In the genomic region with DNA sequence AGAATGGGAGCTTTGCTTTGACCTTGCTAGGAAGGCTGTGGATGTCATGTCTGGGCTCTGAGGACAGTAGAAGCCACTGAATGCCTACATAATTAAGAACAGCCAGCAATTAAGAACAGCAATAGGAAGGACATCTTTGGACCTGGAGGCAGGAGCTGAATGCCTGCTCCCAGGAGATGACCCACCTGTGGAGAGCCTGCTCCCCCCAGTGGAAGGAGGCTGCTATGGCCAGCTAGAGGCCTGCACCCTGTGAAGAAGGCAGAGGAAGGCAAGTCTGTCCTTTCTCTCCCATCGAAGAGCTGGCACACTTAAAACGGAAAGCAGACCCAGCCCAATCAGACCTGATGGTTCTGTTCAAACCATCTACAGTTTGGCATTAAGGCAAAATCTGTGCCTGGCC, we compare ENCODE assay signal across 8 mouse cellular contexts.
DNase-seq lines count a peak whose midpoint lies in the region; ATAC-seq and TF ChIP-seq lines count a peak whose summit lies in the region.

No protein-coding gene starts in this region.

- TF ChIP-seq CTCF in lung, postnatal 0 days (IDR thresholded peaks at IDR 0.05) = peak; percentile 64

- no peaks in the 10 kb centered on the region for H3K36me3 ChIP-seq in forebrain, embryonic 11.5 days (ENCODE audit: control insufficient read depth, insufficient read depth, low read length)
- no peaks in the 10 kb centered on the region for H3K36me3 ChIP-seq in lung, postnatal 0 days (ENCODE audit: insufficient read depth, low read length)

- H3K27ac ChIP-seq in forebrain, embryonic 11.5 days (ENCODE audit: low read depth, low read length) = no peak overlapping the region
- H3K27ac ChIP-seq in lung, postnatal 0 days (ENCODE audit: low read length) = no peak overlapping the region

- 46% methylated on average over 2 of the region's 2 CpGs for WGBS in forebrain, embryonic 11.5 days
- 33% methylated on average over 2 of the region's 2 CpGs for WGBS in lung, postnatal 0 days

- ATAC-seq in forebrain, embryonic 11.5 days (replicated peaks; ENCODE audit: low FRiP score) = no peak; the same call in 1 of the 2 replicates
- ATAC-seq in lung, postnatal 0 days = no peak

- no peak overlapping the region for H3K4me2 ChIP-seq in forebrain, embryonic 11.5 days (ENCODE audit: low read depth, low read length, severe bottlenecking)
- H3K4me2 ChIP-seq in lung, postnatal 0 days (replicated peaks; ENCODE audit: low read depth, low read length) = no peak overlapping the region

- H3K9ac ChIP-seq in forebrain, embryonic 11.5 days (ENCODE audit: low read length) = no peak overlapping the region
- no peak overlapping the region for H3K9ac ChIP-seq in lung, postnatal 0 days (replicated peaks; ENCODE audit: low read depth)

- no peaks in the 10 kb centered on the region for H3K27me3 ChIP-seq in forebrain, embryonic 11.5 days (ENCODE audit: control insufficient read depth, insufficient read depth, low read length)
- no peaks in the 10 kb centered on the region for H3K27me3 ChIP-seq in lung, postnatal 0 days (replicated peaks; ENCODE audit: insufficient read depth, low read length)

- no peaks in the 10 kb centered on the region; the same call in 1 of the 2 replicates for H3K4me1 ChIP-seq in forebrain, embryonic 11.5 days (replicated peaks; ENCODE audit: control insufficient read depth, insufficient read depth, low read length)
- no peaks in the 10 kb centered on the region for H3K4me1 ChIP-seq in lung, postnatal 0 days (ENCODE audit: insufficient read depth, low read depth, low read length)

- peak; percentile 9 for DNase-seq in heart, adult 8-10 months (ENCODE audit: low spot score)
- no peak for DNase-seq in heart, adult 11 months
- DNase-seq in adrenal gland, postnatal 25 days = peak; percentile 15
- DNase-seq in forebrain, embryonic 11.5 days (ENCODE audit: low spot score) = peak; percentile 69
- DNase-seq in kidney, postnatal 36 days = peak; percentile 16 to 66
- DNase-seq in lung, postnatal 0 days (ENCODE audit: low spot score) = no peak
- DNase-seq in right cerebral cortex, postnatal 14 days = peak; percentile 61
- DNase-seq in thymus, postnatal 14 days = no peak

- H3K4me3 ChIP-seq in forebrain, embryonic 11.5 days (ENCODE audit: low read depth, low read length) = no peak overlapping the region
- no peak overlapping the region for H3K4me3 ChIP-seq in lung, postnatal 0 days (ENCODE audit: low read depth, low read length)

- H3K9me3 ChIP-seq in forebrain, embryonic 11.5 days (ENCODE audit: control insufficient read depth, low read length) = no peaks in the 10 kb centered on the region
- H3K9me3 ChIP-seq in lung, postnatal 0 days (ENCODE audit: low read length) = no peaks in the 10 kb centered on the region

- no peak for TF ChIP-seq EP300 in lung, postnatal 0 days (IDR thresholded peaks at IDR 0.05)

Comparison
In these comparisons a context has a peak if more than half of its experiments do, and no peak if none do; other contexts are left out.
1. DNase-seq: peak in heart, adult 8-10 months (single experiment), adrenal gland, postnatal 25 days (single experiment), forebrain, embryonic 11.5 days (single experiment), kidney, postnatal 36 days (2 of 2) and right cerebral cortex, postnatal 14 days (single experiment); none in heart, adult 11 months (single experiment), lung, postnatal 0 days (single experiment) and thymus, postnatal 14 days (single experiment).